Mouse (Mus musculus) small intestine, adult 2 months (tissue): ENCODE measurements around the gene Ppp1r8.

Source experiments
- CTCF ChIP-seq: fragments of 200-500 bp; IDR thresholded peaks from 2 replicates; pipeline ENCODE4 v1.5.1; 2012; ENCODE audit warnings: low read depth, mild to moderate bottlenecking, control low read depth, inconsistent platforms, low read length, moderate library complexity, mixed read lengths; ENCODE audit not compliant: insufficient replicate concordance, insufficient read length; ENCODE audit errors: extremely low read depth
- POLR2A ChIP-seq: fragments of 200-500 bp; IDR thresholded peaks from 2 replicates; pipeline ENCODE4 v1.6.1; 2012; ENCODE audit warnings: low read depth, mild to moderate bottlenecking, control low read depth, inconsistent platforms, low read length, moderate library complexity

GRCm38 (mm10) chr4:132805599-132806197 lies 37.3 kb downstream of the Ppp1r8 start:
- TF ChIP-seq CTCF (no peak), POLR2A (no peak)
